Mouse (Mus musculus) lung, postnatal 25 days (tissue): ENCODE measurements around the gene Slmap.
"Not testable (repeated sequence)": the region's sequence is repeated elsewhere in the genome, so short reads cannot be mapped to it uniquely, and the experiment has no call there.

Experiments
- DNase-seq: peaks from one replicate; pipeline ENCODE4 v3.0.0; 2022; ENCODE audit warnings: low spot score

Gene Slmap

GRCm38 (mm10) chr14:26534757-26535479 lies at the start of gene Slmap:
TSS of gene Slmap (minus strand) at chr14:26534931.
- peak; percentile 100 for DNase-seq

GRCm38 (mm10) chr14:26583645-26584044 lies 48.9 kb upstream of the Slmap start:
- no peak for DNase-seq

GRCm38 (mm10) chr14:26579346-26580343 lies 44.9 kb upstream of the Slmap start:
- DNase-seq: peak; percentile 93

- no peak for DNase-seq
Observed at GRCm38 (mm10) chr14:26578791-26579191, 44.1 kb upstream of the Slmap start.

- DNase-seq: no peak
Observed at GRCm38 (mm10) chr14:26576255-26576780, 41.6 kb upstream of the Slmap start.

GRCm38 (mm10) chr14:26573556-26573955 lies 38.8 kb upstream of the Slmap start, which contains the start of gene Dennd6a:
TSS of gene Dennd6a (plus strand) at chr14:26573856.
- DNase-seq: not testable (repeated sequence)

- no peak for DNase-seq
Observed at GRCm38 (mm10) chr14:26571951-26572675, 37.4 kb upstream of the Slmap start.

GRCm38 (mm10) chr14:26569880-26570279 lies 35.1 kb upstream of the Slmap start:
- DNase-seq: no peak

GRCm38 (mm10) chr14:26562247-26562646 lies 27.5 kb upstream of the Slmap start:
- no peak for DNase-seq

- no peak for DNase-seq
Observed at GRCm38 (mm10) chr14:26558536-26558935, 23.8 kb upstream of the Slmap start.

GRCm38 (mm10) chr14:26557581-26557980 lies 22.9 kb upstream of the Slmap start:
- DNase-seq: no peak

- no peak for DNase-seq
Observed at GRCm38 (mm10) chr14:26552853-26553252, 18.1 kb upstream of the Slmap start.

GRCm38 (mm10) chr14:26552441-26552840 lies 17.7 kb upstream of the Slmap start:
- DNase-seq: no peak

GRCm38 (mm10) chr14:26550712-26551111 lies 16.0 kb upstream of the Slmap start:
- no peak for DNase-seq

GRCm38 (mm10) chr14:26547516-26548488 lies 13.1 kb upstream of the Slmap start:
- DNase-seq: no peak

- no peak for DNase-seq
Observed at GRCm38 (mm10) chr14:26542136-26542535, 7.4 kb upstream of the Slmap start.

- DNase-seq: no peak
Observed at GRCm38 (mm10) chr14:26540577-26540976, 5.8 kb upstream of the Slmap start.

- no peak for DNase-seq
Observed at GRCm38 (mm10) chr14:26539241-26539640, 4.5 kb upstream of the Slmap start.

- peak; percentile 38 for DNase-seq
Observed at GRCm38 (mm10) chr14:26533821-26534756, 642 bp downstream of the Slmap start.
